Mouse (Mus musculus) liver (tissue): ENCODE data around the gene Bri3.
"Not testable (repeated sequence)": the region's sequence is repeated elsewhere in the genome, so short reads cannot be mapped to it uniquely, and the experiment has no call there.

Source experiments
- DNase-seq: peaks from one replicate; pipeline ENCODE4 v3.0.0-alpha.2; 2020; ENCODE audit warnings: mixed read lengths

Gene Bri3

DNA sequence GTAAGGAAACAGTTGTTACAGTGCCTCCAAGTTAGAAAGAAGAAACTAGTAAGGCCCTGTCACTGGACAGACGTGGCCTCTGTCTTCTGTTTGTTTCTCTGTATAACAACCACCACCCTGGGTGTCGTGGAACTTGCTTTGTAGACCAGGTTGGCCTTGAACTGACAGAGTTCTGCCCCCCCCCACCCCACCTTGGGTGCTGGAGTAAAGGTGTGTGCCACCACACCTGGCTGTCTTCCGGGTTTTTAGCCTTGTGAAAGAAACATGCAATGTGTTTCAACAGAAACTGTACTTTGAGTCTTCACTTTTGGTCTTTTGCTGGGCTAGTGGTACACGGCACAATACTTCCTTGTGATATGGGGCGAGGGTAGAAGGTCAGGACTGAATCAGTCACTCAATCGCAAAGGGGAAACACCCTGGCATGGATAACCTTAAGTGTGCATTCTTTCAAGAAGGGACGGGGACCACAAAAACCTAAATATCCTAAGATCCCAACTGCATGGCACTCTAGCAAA is 51.9 kb downstream of the Bri3 start:
- no peak for DNase-seq

DNA sequence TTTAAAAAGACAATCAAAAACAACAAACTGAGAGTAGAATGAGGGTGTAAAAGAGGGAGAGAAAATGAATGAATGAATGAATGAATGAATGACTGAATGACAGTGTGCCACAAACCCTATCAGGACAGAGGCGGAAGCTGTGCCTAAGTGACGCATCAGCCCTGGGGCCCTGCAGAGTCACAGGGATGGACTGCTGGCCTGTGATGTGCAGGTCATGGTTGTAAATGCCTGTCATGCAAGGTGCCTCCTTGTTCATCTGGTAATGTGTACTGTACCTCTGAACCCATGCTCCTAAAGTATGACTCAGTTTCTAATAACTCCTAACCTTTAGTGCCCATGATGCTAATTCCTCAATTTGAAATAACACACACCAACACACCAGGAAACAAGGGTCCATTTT is 58.8 kb downstream of the Bri3 start:
- no peak for DNase-seq

DNA sequence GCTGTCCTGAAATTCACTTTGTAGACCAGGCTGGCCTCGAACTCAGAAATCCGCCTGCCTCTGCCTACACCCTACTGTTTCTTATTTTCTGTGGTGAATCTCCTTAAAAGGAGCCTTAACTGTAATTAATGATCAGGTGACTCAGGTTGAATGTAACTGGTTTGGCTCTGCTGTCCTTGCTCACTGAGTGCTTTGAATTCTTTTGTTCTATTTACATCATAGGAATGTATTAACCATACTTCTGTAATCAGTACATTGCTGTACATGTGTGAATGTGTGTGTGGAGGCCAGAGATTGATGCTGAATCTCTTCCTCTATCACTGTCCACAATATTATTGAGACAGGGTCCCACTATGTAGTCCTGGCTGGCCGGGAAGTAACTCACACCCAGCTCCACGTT is 64.7 kb downstream of the Bri3 start:
- no peak for DNase-seq

DNA sequence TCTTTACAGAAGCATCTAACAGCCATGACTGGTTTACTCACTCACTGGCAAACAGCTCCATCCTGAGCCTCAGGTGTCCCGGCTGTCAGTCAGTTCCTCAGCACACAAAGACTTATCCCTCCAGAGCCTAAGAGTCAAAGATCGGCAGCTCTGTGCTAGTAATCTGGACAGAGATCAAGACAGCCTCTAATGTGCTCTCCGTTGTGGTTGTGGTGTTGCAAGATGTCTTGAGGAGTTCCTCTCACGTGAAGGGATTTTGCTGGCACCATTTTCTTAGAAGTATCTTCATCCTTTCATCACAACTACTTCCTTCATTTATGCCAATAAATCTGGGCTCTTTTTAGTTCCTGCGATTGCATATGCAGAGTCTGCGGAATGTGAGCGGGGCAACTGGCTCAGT is 67.9 kb downstream of the Bri3 start:
- no peak for DNase-seq

DNA sequence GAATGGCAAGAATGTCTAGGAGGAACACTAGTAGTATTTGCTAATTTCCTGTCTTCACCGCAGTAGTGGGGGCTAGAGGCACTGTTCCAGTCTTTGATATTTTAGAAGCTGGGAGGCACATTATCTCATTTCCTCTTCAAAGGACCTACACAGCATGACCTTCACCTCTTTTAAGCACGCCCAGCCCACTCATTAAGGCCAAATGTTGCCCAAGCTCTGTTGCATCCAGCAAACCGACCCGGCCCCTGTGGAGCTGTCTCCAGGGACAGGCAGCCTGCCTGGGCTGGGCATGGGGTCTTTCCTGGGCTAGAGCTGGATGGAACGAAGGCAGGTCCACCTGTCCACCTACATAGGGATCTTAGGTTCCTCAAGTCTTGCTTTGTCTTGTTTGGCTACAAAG is 69.1 kb downstream of the Bri3 start:
- DNase-seq: peak; percentile 15

DNA sequence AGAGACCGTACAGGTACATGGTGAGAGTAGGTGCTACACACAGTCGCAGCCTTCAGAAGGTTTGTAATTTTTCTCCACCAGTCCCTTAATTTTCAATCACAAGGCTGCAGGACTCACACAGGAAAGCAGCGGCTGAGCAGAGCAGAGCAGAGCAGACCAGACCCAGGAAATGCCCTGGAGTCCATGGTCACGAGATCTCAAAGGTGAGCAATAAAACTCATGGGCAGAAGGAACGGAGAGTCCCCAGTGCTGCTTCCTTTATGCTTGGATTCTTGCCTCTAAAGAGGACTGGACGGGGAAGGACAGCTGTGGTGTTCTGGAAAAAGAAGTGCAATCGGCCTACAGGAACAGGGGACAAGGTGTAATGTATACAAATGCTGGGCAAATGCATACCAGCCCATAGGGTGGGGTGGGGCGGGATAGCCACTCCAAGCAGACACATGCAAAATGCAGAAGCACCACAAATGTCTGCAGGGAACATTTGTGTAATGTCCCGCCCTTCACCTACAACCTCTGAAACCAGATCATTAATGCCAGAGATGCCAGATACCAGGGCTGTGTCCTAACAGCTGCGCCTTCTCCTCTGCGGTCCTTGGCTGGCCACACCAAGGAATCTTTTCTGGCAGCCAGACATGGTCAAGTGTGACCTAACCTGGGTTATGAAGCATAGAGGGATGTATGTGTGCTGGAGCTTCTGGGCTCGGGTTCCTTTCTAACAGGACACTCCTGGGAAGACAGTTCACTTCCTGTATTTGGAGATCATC is 70.7 kb downstream of the Bri3 start:
- no peak for DNase-seq

DNA sequence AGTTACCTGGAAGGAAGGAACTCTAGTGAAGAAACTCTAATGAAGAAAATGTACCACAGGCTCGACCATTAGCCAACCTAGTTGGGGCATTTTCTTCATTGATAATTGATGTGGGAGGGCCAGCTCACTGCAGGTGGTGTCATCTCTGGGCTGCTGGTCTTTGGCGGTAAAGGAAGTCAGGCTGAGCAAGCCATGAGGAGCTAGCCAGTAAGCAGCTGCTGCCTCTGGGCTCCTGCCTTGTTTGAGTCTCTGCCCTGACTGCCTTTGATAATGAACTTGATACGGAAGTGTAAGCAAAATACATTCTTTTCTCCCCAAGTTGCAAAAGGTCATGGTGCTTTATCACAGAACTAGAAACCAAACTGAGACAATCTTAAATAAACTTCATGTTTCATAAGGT is 72.2 kb downstream of the Bri3 start:
- DNase-seq: no peak

DNA sequence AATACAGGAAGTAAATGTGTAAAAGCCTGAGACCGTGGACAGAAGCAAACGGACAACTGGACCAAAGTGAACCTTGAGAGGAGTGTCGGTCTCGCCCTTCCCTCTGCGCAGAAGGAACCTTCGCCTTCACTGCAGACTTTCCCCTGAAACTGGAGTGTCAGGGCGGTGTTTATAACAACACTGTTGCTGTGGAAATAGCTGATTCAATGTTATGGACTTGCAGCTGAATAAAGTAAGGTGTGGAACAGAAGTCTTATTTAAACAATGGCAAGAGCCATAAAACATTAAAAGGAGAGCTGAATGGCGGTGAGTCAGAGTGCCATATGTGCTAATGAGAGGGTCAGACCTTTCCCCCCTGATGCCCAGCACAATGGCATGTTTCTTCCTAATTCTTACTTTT is 73.2 kb downstream of the Bri3 start:
- DNase-seq: no peak

DNA sequence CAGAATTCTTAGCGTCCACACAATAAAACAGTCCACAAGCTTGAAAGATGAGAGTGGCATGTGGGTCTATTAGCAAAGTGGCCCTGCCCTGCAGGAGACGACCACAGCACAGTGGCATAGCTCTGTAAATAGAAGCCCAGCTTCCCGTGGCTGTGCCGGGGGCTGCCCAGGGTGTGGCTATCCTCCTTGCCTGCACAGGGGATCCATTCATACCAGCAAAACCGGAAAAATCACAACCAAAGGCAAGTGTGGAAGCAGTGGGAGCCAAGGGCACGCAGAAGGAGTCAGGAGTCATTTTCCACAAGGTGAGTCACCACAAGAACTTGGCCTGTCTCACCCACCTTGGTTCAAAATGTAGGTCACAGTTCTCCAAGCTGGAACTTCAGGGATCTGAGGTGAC is 74.0 kb downstream of the Bri3 start:
- DNase-seq: no peak

DNA sequence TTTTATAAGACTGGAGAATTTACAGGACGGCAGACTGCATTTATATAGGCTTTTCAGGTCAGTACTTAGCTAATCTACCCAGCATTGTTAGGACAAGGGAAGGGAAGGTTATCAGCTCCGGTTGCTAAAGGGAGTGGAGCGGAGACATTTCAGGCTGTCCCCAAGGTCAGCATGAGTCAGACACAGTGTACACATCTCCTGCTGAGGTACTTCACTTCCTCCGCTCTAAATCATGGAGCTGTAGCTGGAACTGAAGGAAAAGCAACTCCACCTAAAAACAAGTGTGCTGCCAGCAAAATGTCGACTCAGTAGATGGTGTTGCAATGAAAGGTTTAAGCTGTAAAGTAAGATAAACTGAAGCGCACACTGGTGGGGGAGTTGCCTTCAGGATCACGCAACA is 77.4 kb downstream of the Bri3 start:
- no peak for DNase-seq

DNA sequence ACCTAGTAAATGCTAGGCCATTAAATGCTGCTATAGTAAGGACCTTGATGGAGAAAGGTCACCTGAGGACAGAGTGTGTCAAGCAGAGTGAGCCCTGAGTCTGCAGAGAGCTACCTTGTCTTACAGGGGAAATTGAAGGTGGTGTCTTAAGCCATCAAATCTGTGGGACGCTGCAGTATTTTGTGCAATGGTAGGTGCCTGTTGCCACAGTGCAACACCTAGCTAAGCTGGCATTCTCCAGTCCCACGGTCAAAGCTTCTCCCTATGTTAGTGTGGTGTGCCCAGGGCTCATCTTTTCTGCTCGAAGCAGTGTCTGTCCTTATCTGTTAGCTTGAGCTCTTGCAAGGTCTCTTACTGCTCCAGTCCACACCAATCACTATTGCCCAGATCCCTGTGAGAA is 78.5 kb downstream of the Bri3 start:
- DNase-seq: no peak

DNA sequence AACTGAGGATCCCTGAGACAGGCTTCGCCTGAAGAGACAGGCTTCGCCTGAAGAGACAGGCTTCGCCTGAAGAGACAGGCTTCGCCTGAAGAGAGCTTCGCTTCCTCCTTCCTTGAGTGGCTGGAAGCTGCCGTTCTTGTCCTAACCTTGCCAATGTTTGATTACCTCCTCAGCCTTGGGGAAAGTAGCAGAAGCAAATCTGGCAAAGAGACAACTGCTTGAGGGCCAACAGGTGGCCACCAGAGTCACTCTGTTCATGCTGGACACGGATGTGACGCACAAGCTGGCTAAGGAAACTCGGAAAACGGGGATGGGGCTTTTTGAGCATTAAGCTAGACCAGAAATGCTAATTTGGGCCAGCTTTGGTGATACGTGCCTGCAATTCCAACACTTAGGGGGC is 89.8 kb downstream of the Bri3 start:
- no peak for DNase-seq

DNA sequence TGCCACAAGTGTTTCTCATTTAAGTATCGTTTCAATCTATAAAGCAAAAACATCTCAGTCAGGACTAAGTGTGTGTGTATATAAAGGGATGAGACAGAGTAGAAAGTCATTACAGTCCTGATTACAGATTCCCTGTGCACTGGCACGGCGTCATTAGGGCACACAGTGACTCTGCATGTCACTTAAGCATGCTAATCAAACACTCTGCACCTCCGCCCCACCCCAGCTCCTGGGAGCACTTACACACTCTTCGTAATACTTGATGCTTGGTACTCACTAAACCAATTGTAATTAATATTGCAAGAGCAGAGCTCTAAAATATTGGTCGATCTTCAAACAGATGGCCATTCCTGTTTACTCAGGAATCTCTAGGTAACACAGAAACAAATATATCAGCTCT is 91.1 kb downstream of the Bri3 start:
- not testable (repeated sequence) for DNase-seq

DNA sequence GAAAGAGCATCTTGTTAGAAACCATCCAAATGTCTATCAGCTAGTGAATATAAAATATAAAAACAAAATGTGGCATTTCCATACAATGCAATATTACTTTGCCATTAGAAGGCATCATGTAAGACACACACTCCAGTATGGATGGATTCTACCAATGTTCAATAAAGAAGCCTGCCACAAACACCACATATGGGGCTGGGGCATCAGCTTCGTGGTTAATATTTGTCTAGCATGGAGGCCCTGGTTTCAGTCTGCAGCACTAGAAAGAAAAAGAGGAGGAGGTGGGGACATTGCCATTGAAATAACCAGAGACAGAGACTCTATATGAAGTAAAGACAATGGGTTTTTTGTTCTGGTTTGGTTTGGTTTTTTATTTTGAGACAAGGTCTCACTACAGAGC is 94.5 kb downstream of the Bri3 start:
- no peak for DNase-seq

DNA sequence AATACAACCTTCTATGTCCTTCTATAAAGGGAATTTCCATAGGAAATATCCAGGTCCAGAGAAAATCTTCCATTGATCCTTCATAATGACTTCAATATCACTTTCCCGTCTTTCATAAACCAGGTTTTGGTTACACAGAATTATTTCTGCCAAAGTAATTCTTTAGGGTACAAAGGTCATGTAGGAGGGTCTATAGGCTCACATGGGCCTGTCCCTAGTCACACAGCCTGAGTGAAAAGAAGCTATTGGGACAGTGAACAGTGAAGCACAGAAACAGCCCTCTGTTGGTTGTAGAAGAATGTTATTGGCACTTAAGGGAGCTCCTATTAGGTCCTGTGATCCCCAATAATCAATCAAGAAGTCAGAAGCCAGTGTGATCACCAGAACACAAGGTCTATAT is 96.8 kb downstream of the Bri3 start:
- no peak for DNase-seq

DNA sequence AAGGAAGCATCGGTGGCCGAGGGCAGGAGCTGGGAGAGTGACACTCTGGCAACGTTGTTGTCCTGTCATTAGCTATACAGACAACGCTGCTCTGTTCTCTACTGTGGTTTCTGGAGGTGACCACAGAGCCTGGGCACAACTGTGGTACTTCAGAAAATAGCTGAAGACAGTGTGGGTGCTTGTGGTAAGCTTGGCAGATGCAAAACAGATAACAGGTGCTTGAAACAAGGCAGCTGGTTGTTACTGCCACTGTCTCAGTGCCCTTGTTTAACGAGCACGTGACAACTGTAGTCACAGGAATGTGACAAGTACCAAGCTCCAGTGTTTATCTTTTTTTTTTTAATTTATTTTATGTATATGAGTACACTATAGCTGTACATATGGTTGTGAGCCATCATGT is 100.4 kb downstream of the Bri3 start:
- DNase-seq: no peak

DNA sequence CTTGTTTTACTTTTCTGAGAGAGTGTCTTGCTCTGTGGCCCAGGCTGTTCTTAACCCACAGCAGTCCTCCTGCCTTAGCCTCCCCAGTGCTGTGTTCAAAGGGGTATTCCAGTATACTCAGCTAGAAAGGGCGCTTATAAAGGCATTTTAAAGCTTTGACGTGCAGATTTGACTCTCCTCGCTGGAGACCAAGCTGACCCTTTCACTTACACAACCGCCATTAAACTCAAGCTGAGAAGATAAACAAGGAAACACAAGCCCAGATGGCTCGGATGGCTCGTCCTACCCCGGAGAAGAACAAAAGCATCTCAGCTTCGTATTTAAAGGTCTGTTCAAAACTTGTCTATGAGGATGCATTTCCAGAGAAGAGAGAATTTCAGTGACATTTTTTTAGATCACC is 106.9 kb downstream of the Bri3 start:
- DNase-seq: no peak

DNA sequence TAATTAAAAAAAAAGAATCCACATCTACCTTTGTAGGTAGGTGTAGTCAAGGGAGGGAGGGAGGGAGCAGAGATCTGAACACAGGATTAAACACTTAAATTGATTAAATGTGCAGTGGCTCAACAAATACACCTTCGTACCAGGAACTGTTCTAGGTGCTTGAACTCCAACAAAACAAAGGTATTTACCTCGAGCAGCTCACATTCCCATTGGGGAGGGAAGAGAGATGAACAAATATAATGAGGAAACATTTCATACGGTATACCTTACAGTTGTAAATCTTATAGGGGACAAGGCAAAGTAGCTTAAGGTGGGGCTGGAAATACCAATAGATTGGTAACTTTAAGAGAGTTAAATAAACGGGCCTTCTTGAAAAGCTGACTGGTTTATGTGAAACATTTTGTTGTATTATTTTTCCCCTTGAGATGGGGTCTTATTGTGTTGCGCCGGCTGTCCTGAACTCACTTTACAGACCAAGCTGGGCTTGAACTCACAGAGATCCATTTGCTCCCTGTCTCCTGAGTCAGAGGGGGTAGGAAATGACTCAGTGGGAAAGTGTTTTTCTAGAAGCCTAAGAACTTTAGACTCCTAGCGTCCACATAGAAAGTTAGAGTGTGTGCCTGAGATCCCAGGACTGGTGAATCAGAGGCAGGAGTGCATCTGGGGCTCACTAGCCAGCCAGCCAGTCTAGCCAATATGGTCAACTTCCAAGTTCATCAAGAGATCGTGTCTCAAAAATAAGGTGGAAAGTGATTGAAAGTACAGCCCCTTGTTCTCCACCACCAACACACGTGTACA is 108.2 kb downstream of the Bri3 start:
- DNase-seq: no peak

DNA sequence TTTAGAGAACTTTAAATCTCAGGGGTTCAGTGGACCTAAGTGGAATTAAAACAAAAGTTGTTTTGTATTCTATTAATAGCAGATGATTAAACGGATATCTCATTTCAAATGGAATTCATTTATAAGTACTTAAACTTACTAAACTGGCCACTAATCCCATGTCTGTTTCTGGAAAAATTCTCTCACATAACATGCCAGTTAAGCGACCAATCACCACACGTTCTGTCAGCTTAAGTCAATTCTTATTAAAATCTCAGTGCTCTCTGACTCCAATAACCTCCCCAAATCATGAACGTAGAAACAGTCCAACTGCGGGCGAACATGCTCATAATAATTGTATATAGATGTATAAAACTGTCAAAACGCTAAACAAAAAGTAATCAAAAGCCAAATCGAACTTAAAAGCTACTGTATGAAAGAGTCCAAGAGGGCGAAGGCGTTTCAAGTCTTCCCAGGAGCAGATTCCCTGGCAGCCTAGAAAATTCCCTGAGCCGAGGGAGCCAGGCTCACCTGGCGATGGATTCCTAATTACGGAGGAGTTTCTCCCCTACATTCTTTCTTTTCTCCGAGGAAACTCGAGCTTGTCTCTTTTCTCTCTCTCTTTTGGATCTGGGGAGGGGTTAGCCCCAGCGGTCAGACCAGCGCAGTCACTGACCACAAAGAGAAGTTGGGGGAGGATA is 112.7 kb downstream of the Bri3 start:
- no peak for DNase-seq

DNA sequence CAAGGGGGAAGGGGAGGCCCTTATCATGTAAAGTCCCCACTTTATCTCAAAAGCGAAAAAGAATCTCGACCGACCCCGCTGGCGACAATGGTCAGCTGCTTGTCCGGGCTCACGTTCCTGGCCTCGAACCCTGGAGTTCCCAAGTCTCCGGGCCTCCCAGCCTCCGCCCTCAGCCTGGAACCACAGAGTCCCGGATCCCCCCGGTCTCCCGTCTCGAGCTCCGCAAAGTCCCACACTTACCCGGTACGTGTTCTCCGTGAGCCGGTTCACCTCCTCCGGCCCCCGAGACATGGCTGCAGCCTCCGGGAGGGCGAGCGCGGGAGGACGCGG is 113.3 kb downstream of the Bri3 start:
- no peak for DNase-seq

DNA sequence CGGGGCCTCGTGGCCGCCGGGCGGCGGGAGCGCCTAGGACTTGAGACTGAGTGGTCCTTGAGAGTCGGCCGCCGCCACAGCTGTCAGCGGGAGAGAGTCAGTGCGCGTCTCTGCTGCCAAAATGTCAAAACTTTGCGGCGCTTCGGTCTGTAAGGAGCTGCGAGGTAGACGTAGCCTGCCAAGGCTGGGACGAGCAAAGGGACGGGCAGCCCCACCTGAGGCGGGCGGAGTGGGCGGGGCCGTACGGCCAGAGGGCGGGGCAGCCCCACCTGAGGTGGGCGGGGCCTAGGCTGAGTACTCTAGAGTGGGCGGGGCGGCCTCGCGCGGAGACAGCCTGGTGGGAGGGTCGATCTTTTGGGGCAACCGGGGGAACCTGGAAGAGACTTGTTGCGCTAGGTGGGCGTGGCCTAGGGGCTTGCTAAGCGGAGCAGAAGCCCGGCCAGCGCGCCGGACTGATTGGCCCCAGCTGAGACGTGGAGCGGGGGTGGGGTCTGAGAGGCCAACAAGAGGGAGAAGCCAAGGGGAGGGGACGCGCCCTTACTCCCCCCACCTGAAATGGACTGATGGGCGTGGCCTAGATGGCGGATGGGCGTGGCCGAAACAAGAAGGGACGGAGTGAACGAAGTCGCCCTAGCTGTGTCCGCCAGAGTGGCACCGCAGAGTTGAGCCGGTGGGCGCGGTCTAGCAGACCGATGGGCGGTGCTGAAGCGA is 113.8 kb downstream of the Bri3 start, which contains the start of gene Baiap2l1:
TSS of gene Baiap2l1 (minus strand) at position 232 of the 711 bp plus-strand sequence.
- peak; percentile 90 for DNase-seq

DNA sequence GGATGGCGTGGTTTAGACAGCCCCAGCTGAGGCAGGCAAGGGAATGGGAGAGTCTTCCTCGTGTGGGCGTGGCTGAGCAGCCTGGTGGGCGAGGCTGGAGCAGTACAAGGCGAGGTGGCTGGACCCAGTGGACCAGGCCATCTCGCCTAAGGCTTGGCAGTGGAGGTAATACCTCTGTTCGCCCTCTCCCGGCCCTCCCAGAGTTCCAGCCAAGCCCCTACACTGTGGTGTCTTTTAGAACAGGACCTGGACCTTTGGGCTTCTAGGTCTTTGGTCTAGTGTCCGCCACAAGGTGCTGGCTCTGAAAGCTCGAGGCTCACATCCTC is 114.3 kb downstream of the Bri3 start:
- no peak for DNase-seq

DNA sequence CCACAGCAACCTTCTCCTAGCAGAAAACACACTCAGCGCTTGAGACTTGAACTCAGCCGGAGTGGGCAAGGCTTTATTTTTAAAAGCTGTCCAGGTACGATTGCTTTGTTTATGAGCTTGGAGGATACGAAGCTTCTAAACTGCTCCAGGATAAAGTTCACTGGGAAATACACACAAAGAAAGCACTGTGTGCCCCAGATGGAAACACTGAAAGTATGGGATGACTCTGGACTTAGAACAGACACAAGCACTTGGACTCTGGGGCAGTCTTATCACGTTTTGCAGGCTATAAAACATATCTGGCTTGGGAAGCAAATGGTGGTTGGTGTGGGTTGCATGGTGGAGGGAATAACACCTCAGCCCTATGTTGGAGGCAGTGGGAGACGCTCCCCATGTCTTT is 115.6 kb downstream of the Bri3 start:
- no peak for DNase-seq
